Mouse (Mus musculus) CD4-positive, CD25-positive, alpha-beta regulatory T cell (primary cell): ENCODE measurements around the gene Olfr130. TPM values are rescaled to one million over a fixed set of nuclear protein-coding genes. Genes with fewer than 3 reads are reported as not detected.

Experiments used
- polyA plus RNA-seq: library from polyadenylated mRNA; unstranded; fragments of 100-300 nt; shearing (Covaris generic); gene quantifications from one replicate; pipeline ENCODE4 v1.2.1, GENCODE M21; 2017

The Olfr130 gene
- polyA plus RNA-seq: not detected

GRCm38 (mm10) chr17:38063621-38064020, at the start of gene Olfr130:
Gene Olfr130, plus strand, starts transcription at chr17:38063921.

GRCm38 (mm10) chr17:38059979-38060378, 3.7 kb upstream of the Olfr130 start, which contains the start of gene Olfr129:
Gene Olfr129, minus strand, starts transcription at chr17:38060079.

GRCm38 (mm10) chr17:38088593-38088992, 24.9 kb downstream of the Olfr130 start, which contains the start of gene Olfr131:
Gene Olfr131, minus strand, starts transcription at chr17:38088693.

Other genes starting within 250 kb of the Olfr130 start
- not detected for gene Olfr125, start 231.0 kb upstream of the Olfr130 start, polyA plus RNA-seq
- not detected for gene Olfr126, start 216.4 kb upstream of the Olfr130 start, polyA plus RNA-seq
- gene Olfr127, start 163.5 kb upstream of the Olfr130 start, polyA plus RNA-seq: not detected
- gene Olfr128, start 143.4 kb upstream of the Olfr130 start, polyA plus RNA-seq: 0.08 TPM
- not detected for gene Olfr761, start 110.8 kb upstream of the Olfr130 start, polyA plus RNA-seq
- gene Olfr129, start 3.8 kb upstream of the Olfr130 start, polyA plus RNA-seq: 0.10 TPM
- gene Olfr131, start 24.8 kb downstream of the Olfr130 start, polyA plus RNA-seq: not detected
- gene Olfr132, start 70.6 kb downstream of the Olfr130 start, polyA plus RNA-seq: not detected
- gene Olfr133, start 81.4 kb downstream of the Olfr130 start, polyA plus RNA-seq: not detected
- gene Olfr134, start 107.5 kb downstream of the Olfr130 start, polyA plus RNA-seq: not detected
- not detected for gene Olfr135, start 140.4 kb downstream of the Olfr130 start, polyA plus RNA-seq
- 0.20 TPM for gene Olfr138, start 197.1 kb downstream of the Olfr130 start, polyA plus RNA-seq
- gene Olfr137, start 243.6 kb downstream of the Olfr130 start, polyA plus RNA-seq: not detected